Mouse (Mus musculus) sigmoid colon, adult 10 weeks (tissue): ENCODE measurements around the gene Cdh3. TPM values are rescaled to one million over a fixed set of nuclear protein-coding genes. Genes with fewer than 3 reads are reported as not detected.

Source experiments
- polyA plus RNA-seq: library from polyadenylated mRNA; stranded (reverse); fragments of 350-450 nt; fragmentation: Illumina TruSeq; extraction: RNeasy Lipid Tissue Mini Kit (QIAGEN cat#74804); gene quantifications from one replicate; pipeline ENCODE4 v1.2.3, GENCODE M21; 2014; ENCODE audit warnings: low read depth, low replicate concordance

The Cdh3 gene
- polyA plus RNA-seq, result 0.09 TPM

GRCm38 (mm10) chr8:106510365-106510975, at the start of gene Cdh3:
Gene Cdh3, plus strand, starts transcription at chr8:106510891.

DNA sequence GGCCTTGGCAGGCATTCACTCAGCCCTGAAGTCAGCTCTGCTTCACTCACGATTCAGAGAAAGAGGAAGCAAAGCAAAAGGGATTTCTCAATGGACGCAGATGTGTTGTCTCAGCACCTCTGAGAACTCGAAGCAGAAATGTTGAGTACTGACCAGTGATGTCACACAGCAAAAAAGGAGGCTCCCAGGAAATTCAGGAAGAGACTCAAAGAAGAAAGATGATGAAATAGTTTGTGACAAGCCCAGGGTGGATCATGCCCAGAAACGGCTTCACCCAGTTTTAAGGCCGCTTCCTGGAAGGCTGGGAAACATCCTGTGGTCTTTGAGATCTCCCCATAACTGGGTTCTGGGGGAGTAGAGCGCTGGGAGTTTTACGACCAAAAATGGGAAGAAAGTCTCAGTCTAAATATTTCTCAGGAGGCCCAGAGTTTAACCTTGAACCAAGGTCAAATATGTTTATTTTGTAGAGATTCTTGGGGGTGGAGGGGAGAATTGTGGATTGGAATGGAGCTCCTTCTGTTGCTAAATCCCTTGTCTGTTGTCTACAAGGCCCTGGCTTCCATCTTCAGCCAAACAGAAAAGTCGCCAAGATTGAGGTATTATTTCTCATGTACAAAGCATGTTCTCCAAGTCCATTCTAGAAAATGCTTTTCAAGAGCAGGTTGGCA, 10.5 kb upstream of the Cdh3 start, which contains the start of gene 6030452D12Rik:
6030452D12Rik (plus strand) TSS at position 505 of the 668 bp plus-strand sequence.

GRCm38 (mm10) chr8:106573168-106573567, 62.5 kb downstream of the Cdh3 start, which contains the start of gene Gm10073:
Gene Gm10073, minus strand, starts transcription at chr8:106573461.

DNA sequence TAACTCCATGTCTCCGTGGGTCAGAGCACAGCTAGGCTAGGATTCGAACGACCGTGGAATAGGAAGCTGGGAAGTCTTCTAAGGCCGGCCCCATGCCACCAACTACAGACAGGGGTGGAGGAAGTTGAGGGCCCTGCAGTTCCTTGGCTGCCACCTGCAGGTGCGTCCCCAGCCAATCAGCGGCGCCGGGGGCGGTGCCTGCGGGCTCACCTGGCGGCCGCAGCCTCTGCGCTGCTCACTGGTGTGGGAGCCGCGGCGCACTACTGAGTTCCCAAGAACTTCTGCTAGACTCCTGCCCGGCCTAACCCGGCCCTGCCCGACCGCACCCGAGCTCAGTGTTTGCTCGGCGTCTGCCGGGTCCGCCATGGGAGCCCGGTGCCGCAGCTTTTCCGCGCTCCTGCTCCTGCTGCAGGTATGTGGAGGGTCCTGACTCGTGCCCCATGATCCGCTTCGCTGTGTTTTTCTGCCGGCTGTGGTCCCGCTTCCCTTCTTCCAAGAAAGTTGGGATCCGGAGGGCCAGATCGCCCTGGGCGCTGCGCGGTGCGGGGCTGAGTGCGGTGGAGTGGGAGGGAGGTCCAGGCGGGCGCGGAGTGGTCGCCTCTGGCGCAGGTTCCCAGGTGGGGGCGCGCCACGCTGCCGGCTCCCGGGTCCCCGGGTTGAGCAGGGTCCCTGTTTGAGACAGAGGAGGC, 92.6 kb downstream of the Cdh3 start, which contains the start of gene Cdh1:
Cdh1 (plus strand) TSS at position 221 of the 689 bp plus-strand sequence.

Other genes with a start within 250 kb of the Cdh3 start
- gene Smpd3, start 172.9 kb upstream of the Cdh3 start, polyA plus RNA-seq, result 16.4 TPM
- gene Zfp90, start 95.6 kb upstream of the Cdh3 start, polyA plus RNA-seq, result 6.9 TPM
- not detected for gene 6030452D12Rik, start 10.4 kb upstream of the Cdh3 start, polyA plus RNA-seq
- not detected for gene Gm10073, start 62.6 kb downstream of the Cdh3 start, polyA plus RNA-seq
- gene Cdh1, start 92.5 kb downstream of the Cdh3 start, polyA plus RNA-seq, result 600 TPM
- gene Tango6, start 172.2 kb downstream of the Cdh3 start, polyA plus RNA-seq, result 0.73 TPM